Mouse (Mus musculus): Measurements from ENCODE around the gene Psme3.

GRCm38 (mm10) chr11:101280837-101281236 lies 35.2 kb upstream of the Psme3 start:
- TF ChIP-seq ZC3H11A (IDR thresholded peaks at IDR 0.05; ENCODE audit: borderline replicate concordance, low read depth, low read length): no peak
- no peak for TF ChIP-seq MAFK (IDR thresholded peaks at IDR 0.05; ENCODE audit: insufficient read depth, low read depth, low read length)
- no peak for TF ChIP-seq ZNF384 (IDR thresholded peaks at IDR 0.05; ENCODE audit: low read depth, low read length)
- no peak for TF ChIP-seq CHD2 (IDR thresholded peaks at IDR 0.05; ENCODE audit: low read depth, low read length)
